Mouse (Mus musculus) G1E (cell line): Measurements from ENCODE around the gene Hdc.

Experiments
- CTCF ChIP-seq: IDR thresholded peaks from 2 replicates; pipeline ENCODE4 v1.5.1; 2012; ENCODE audit warnings: low read depth, low read length, inconsistent platforms, mixed read lengths
- GATA1 ChIP-seq: IDR thresholded peaks from 2 replicates; pipeline ENCODE4 v1.6.1; 2012; ENCODE audit warnings: borderline replicate concordance, low read length, inconsistent platforms, mixed read lengths
- GATA2 ChIP-seq: IDR thresholded peaks from 2 replicates; pipeline ENCODE4 v1.6.1; 2012; ENCODE audit warnings: low read depth, low read length, inconsistent platforms, borderline replicate concordance
- POLR2AphosphoS5 ChIP-seq: IDR thresholded peaks from 2 replicates; pipeline ENCODE4 v1.6.1; 2012; ENCODE audit warnings: low read depth, low read length, inconsistent platforms; ENCODE audit not compliant: insufficient replicate concordance
- TAL1 ChIP-seq: conservative IDR thresholded peaks from 2 replicates; pipeline ENCODE4 v1.6.1; 2012; ENCODE audit warnings: low read depth, low read length, inconsistent platforms, mixed read lengths

DNA sequence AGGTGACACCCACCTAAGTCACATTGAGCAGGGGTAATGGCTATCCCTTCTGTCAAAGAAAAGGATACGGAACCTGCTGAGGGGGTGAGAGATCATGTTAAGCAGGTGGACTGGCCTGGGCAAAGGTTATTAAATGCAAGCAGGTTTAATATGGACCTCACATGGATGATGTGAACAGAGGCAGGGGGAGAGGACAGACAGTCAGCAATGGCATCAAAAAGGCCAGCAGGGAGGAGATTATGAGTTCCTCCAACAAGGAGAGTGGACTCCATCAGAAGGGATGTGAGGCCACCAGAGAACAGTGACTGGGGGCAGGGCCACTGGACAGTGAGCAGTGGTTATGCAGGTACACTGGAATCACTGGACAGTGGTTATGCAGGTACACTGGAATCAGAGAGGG, 59.0 kb downstream of the Hdc start:
- no peak for TF ChIP-seq CTCF
- TF ChIP-seq GATA2: no peak
- no peak for TF ChIP-seq GATA1
- no peak for TF ChIP-seq POLR2AphosphoS5
- no peak for TF ChIP-seq TAL1
